Mouse (Mus musculus) heart, embryonic 11.5 days (tissue): ENCODE measurements around the gene Gm15557. TPM values are rescaled to one million over a fixed set of nuclear protein-coding genes. Genes with fewer than 3 reads are reported as not detected.
A peak's percentile ranks its signal among the peaks of the same experiment; 100 is the strongest.

Experiments used
- ATAC-seq: fragments of 200-750 bp; cut with Nextera tagmentation; replicated peaks from 2 replicates; pipeline ENCODE4 v1.8.0; 2017; ENCODE audit warnings: moderate library complexity; ENCODE audit not compliant: insufficient number of reproducible peaks, low FRiP score, low TSS enrichment
- H3K27ac ChIP-seq: fragments of 300-500 bp; sonication (generic); 2 replicates; pipeline ENCODE4 v1.5.1; 2014; ENCODE audit warnings: mild to moderate bottlenecking, low read depth, low read length
- H3K27me3 ChIP-seq: fragments of 300-500 bp; sonication (generic); 2 replicates; pipeline ENCODE4 v1.6.1; 2014; ENCODE audit warnings: mild to moderate bottlenecking, low read length, mixed read lengths; ENCODE audit not compliant: control insufficient read depth, insufficient read depth
- H3K36me3 ChIP-seq: fragments of 300-500 bp; sonication (generic); 2 replicates; pipeline ENCODE4 v1.6.1; 2014; ENCODE audit warnings: mild to moderate bottlenecking, low read length, moderate library complexity, mixed read lengths; ENCODE audit not compliant: control insufficient read depth, insufficient read depth
- H3K4me1 ChIP-seq: fragments of 300-500 bp; sonication (generic); 2 replicates; pipeline ENCODE4 v1.6.1; 2014; ENCODE audit warnings: low read length; ENCODE audit not compliant: control insufficient read depth, insufficient read depth
- H3K4me2 ChIP-seq: fragments of 300-500 bp; sonication (generic); 2 replicates; pipeline ENCODE4 v1.6.1; 2014; ENCODE audit warnings: mild to moderate bottlenecking, moderate library complexity
- H3K4me3 ChIP-seq: fragments of 300-500 bp; sonication (generic); 2 replicates; pipeline ENCODE4 v1.5.1; 2014; ENCODE audit warnings: low read depth, low read length
- H3K9ac ChIP-seq: fragments of 300-500 bp; sonication (generic); 2 replicates; pipeline ENCODE4 v1.6.1; 2014; ENCODE audit warnings: mild to moderate bottlenecking, low read depth, low read length, moderate library complexity
- H3K9me3 ChIP-seq: fragments of 300-500 bp; sonication (generic); replicated peaks from 2 replicates; pipeline ENCODE4 v1.6.1; 2016; ENCODE audit warnings: low read length; ENCODE audit not compliant: control insufficient read depth
- WGBS: fragments of 180-500 bp; shearing (Covaris S2); extraction: QIAGEN DNeasy Blood & Tissue Kit; methylation state at CpG from one replicate; pipeline ENCODE4 v1.1.7; 2014; ENCODE audit not compliant: insufficient replicate concordance; 5-methylcytosine and 5-hydroxymethylcytosine counted together
- polyA plus RNA-seq: library from polyadenylated mRNA; unstranded; fragments of >200 nt; fragmentation: Nextera tagmentation; extraction: Ambion mirVana; gene quantifications from 2 replicates; pipeline ENCODE4 v1.2.1, GENCODE M21; 2014

Gene Gm15557
- polyA plus RNA-seq, 1 experiment from 2014 or later, result not detected

DNA sequence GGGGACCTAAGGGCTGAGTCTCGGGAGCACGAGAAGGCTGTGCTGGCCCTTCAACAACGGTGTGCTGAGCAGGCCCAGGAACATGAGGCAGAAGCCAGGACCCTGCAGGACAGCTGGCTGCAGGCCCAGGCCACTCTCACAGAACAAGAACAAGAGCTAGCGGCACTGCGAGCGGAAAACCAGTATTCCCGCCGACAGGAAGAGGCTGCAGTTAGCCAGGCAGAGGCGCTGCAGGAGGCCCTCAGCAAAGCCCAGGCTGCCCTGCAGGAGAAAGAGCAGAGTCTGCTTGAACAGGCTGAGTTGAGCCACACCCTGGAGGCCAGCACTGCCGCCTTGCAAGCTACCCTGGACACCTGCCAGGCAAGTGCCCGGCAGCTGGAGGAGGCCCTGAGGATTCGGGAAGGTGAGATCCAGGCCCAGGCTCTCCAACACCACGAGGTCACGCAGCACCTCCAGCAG is 51.4 kb downstream of the Gm15557 start:
- peak overlapping the region; percentile 39 for H3K4me2 ChIP-seq
- no peak overlapping the region for H3K27ac ChIP-seq
- H3K9ac ChIP-seq, result peak overlapping the region; percentile 54; the same call in 1 of the 2 replicates
- no peak for ATAC-seq
- peaks cover 9% of the 10 kb centered on the region for H3K4me1 ChIP-seq
- peaks cover 47% of the 10 kb centered on the region for H3K36me3 ChIP-seq
- 78% methylated on average over 14 of the region's 14 CpGs for WGBS
- no peaks in the 10 kb centered on the region for H3K9me3 ChIP-seq
- no peaks in the 10 kb centered on the region for H3K27me3 ChIP-seq
- H3K4me3 ChIP-seq, result no peak overlapping the region; the same call in 1 of the 2 replicates

Other genes with a start within 250 kb of the Gm15557 start
- 92.4 and 102 TPM in 2 replicates for gene Trpc4ap, start 248.3 kb upstream of the Gm15557 start, polyA plus RNA-seq
- gene Edem2, start 211.3 kb upstream of the Gm15557 start, polyA plus RNA-seq, result 28.6 and 28.8 TPM in 2 replicates
- gene Gm17581, start 204.9 kb upstream of the Gm15557 start, polyA plus RNA-seq, result not detected in 2 replicates
- 8.6 and 9.2 TPM in 2 replicates for gene Procr, start 189.6 kb upstream of the Gm15557 start, polyA plus RNA-seq
- 0.04 TPM in 1 of 2 replicates, not detected in the other for gene Mmp24, start 165.4 kb upstream of the Gm15557 start, polyA plus RNA-seq
- gene BC029722, start 121.3 kb upstream of the Gm15557 start, polyA plus RNA-seq, result 5.6 and 5.7 TPM in 2 replicates
- 138 and 148 TPM in 2 replicates for gene Eif6, start 113.8 kb upstream of the Gm15557 start, polyA plus RNA-seq
- gene Fam83c, start 105.9 kb upstream of the Gm15557 start, polyA plus RNA-seq, result 0.06 and 0.15 TPM in 2 replicates
- 86.7 and 118 TPM in 2 replicates for gene Uqcc1, start 10.4 kb upstream of the Gm15557 start, polyA plus RNA-seq
- 0.36 and 0.63 TPM in 2 replicates for gene Gdf5, start 4.6 kb downstream of the Gm15557 start, polyA plus RNA-seq
- gene Cep250, start 15.7 kb downstream of the Gm15557 start, polyA plus RNA-seq, result 6.4 and 12.3 TPM in 2 replicates
- 0.80 and 1.1 TPM in 2 replicates for gene 6430550D23Rik, start 67.2 kb downstream of the Gm15557 start, polyA plus RNA-seq
- 170 and 184 TPM in 2 replicates for gene Ergic3, start 67.3 kb downstream of the Gm15557 start, polyA plus RNA-seq
- gene Fer1l4, start 112.2 kb downstream of the Gm15557 start, polyA plus RNA-seq, result not detected in 2 replicates
- 2.4 and 3.3 TPM in 2 replicates for gene Spag4, start 124.4 kb downstream of the Gm15557 start, polyA plus RNA-seq
- gene Cpne1, start 171.2 kb downstream of the Gm15557 start, polyA plus RNA-seq, result 29.5 and 35.7 TPM in 2 replicates
- gene Rbm12, start 171.2 kb downstream of the Gm15557 start, polyA plus RNA-seq, result 22.3 and 25.8 TPM in 2 replicates
- gene Gm28036, start 186.4 kb downstream of the Gm15557 start, polyA plus RNA-seq, result 11.6 and 14.1 TPM in 2 replicates
- 428 and 430 TPM in 2 replicates for gene Romo1, start 203.3 kb downstream of the Gm15557 start, polyA plus RNA-seq
- 55.7 and 58.2 TPM in 2 replicates for gene Nfs1, start 203.5 kb downstream of the Gm15557 start, polyA plus RNA-seq
- gene Rbm39, start 239.5 kb downstream of the Gm15557 start, polyA plus RNA-seq, result 465 and 476 TPM in 2 replicates